Mouse (Mus musculus): ENCODE results near the gene Gm3543. TPM values are rescaled to one million over a fixed set of nuclear protein-coding genes. Genes with fewer than 3 reads are reported as not detected.

Gene Gm3543
- not detected for polyA plus RNA-seq (2014; fragmentation: Illumina TruSeq; extraction: RNeasy Lipid Tissue Mini Kit (QIAGEN cat#74804); ENCODE audit: low read depth, low replicate concordance)

GRCm38 (mm10) chr14:41983225-41983624 is at the start of gene Gm3543:
Gm3543 (minus strand) TSS chr14:41983325.

GRCm38 (mm10) chr14:41967827-41968226 is 15.3 kb downstream of the Gm3543 start, which contains the start of gene Gm6401:
Gm6401 (minus strand) TSS chr14:41967927.

GRCm38 (mm10) chr14:41943695-41944094 is 39.4 kb downstream of the Gm3543 start, which contains the start of gene 1700024B05Rik:
1700024B05Rik (plus strand) TSS chr14:41943995.

Other genes starting within 250 kb of the Gm3543 start
- not detected for gene Gm7929, start 232.7 kb downstream of the Gm3543 start, polyA plus RNA-seq (2014; fragmentation: Illumina TruSeq; extraction: RNeasy Lipid Tissue Mini Kit (QIAGEN cat#74804); ENCODE audit: low read depth, low replicate concordance)
- not detected for gene Gm47189, start 210.9 kb downstream of the Gm3543 start, polyA plus RNA-seq (2014; fragmentation: Illumina TruSeq; extraction: RNeasy Lipid Tissue Mini Kit (QIAGEN cat#74804); ENCODE audit: low read depth, low replicate concordance)
- gene Gm7980, start 76.0 kb downstream of the Gm3543 start, polyA plus RNA-seq (2014; fragmentation: Illumina TruSeq; extraction: RNeasy Lipid Tissue Mini Kit (QIAGEN cat#74804); ENCODE audit: low read depth, low replicate concordance): not detected
- not detected for gene 1700049E17Rik1, start 58.4 kb downstream of the Gm3543 start, polyA plus RNA-seq (2014; fragmentation: Illumina TruSeq; extraction: RNeasy Lipid Tissue Mini Kit (QIAGEN cat#74804); ENCODE audit: low read depth, low replicate concordance)
- gene 1700024B05Rik, start 39.3 kb downstream of the Gm3543 start, polyA plus RNA-seq (2014; fragmentation: Illumina TruSeq; extraction: RNeasy Lipid Tissue Mini Kit (QIAGEN cat#74804); ENCODE audit: low read depth, low replicate concordance): not detected
- not detected for gene Gm6401, start 15.4 kb downstream of the Gm3543 start, polyA plus RNA-seq (2014; fragmentation: Illumina TruSeq; extraction: RNeasy Lipid Tissue Mini Kit (QIAGEN cat#74804); ENCODE audit: low read depth, low replicate concordance)
- not detected for gene Gm7951, start 134.0 kb upstream of the Gm3543 start, polyA plus RNA-seq (2014; fragmentation: Illumina TruSeq; extraction: RNeasy Lipid Tissue Mini Kit (QIAGEN cat#74804); ENCODE audit: low read depth, low replicate concordance)
- not detected for gene Gm17027, start 179.3 kb upstream of the Gm3543 start, polyA plus RNA-seq (2014; fragmentation: Illumina TruSeq; extraction: RNeasy Lipid Tissue Mini Kit (QIAGEN cat#74804); ENCODE audit: low read depth, low replicate concordance)
- not detected for gene Gm3573, start 207.5 kb upstream of the Gm3543 start, polyA plus RNA-seq (2014; fragmentation: Illumina TruSeq; extraction: RNeasy Lipid Tissue Mini Kit (QIAGEN cat#74804); ENCODE audit: low read depth, low replicate concordance)

Measured in kidney, adult 10 weeks (tissue).